Mouse (Mus musculus) G1E (cell line): ENCODE measurements around the gene Rsph14.

ENCODE experiments used
- CTCF ChIP-seq: IDR thresholded peaks from 2 replicates; pipeline ENCODE4 v1.5.1; 2012; ENCODE audit warnings: low read depth, low read length, inconsistent platforms, mixed read lengths
- GATA1 ChIP-seq: IDR thresholded peaks from 2 replicates; pipeline ENCODE4 v1.6.1; 2012; ENCODE audit warnings: borderline replicate concordance, low read length, inconsistent platforms, mixed read lengths
- GATA2 ChIP-seq: IDR thresholded peaks from 2 replicates; pipeline ENCODE4 v1.6.1; 2012; ENCODE audit warnings: low read depth, low read length, inconsistent platforms, borderline replicate concordance
- POLR2AphosphoS5 ChIP-seq: IDR thresholded peaks from 2 replicates; pipeline ENCODE4 v1.6.1; 2012; ENCODE audit warnings: low read depth, low read length, inconsistent platforms; ENCODE audit not compliant: insufficient replicate concordance

DNA sequence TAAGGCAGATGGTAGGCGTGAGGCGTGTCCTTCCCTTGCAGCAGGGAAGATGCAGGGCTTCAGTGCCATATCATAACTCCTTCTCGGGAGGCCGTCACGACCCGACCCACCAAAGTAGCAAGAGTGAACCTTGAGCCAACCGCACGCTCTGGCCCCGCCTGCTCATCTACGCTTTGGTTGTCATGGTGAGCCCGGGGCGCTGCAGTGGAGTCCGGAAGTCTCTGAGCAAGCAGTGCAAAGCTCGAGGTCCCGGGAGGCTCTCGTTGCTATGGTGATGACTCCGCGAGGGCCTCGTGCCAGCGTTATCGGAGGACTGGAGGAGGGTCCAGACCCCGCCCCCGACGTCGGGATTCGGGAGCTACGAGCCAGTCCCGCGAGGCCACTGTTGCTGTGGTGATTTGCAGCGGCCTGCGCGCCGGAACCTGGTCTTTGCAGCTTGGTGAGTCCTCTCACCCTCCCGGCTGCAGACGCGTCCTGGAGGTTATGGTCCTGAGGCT, 4.5 kb upstream of the Rsph14 start, which contains the start of gene Rab36:
- TF ChIP-seq CTCF, result no peak
- TF ChIP-seq POLR2AphosphoS5, result no peak
- no peak for TF ChIP-seq GATA1
- no peak for TF ChIP-seq GATA2
